In the genomic region with DNA sequence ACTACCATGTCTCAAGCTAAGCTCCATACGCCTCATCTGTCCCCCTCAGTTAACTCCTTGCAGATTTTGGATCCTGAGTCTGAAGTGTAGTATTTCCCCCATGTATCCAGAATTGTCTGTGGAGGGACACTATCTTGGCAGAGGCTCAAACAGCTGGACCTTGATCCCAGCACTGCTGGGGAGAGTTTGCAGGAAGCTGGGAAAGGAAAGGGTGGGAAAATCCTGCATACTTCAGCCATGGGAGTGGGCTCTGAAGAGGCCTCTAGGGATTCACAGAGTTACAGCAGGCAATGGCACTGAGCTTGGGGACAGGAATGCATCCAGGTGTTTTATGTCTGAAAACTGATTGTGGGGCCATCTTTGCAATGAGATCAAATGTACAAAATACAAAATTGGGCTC, we compare ENCODE assay signal across 16 mouse cellular contexts.
DNase-seq lines count a peak whose midpoint lies in the region; ATAC-seq and TF ChIP-seq lines count a peak whose summit lies in the region.
"Had no signal": no experiment of that assay in that cellular context is flagged by ENCODE, and none has a peak within 500 bp of the region (broad histone marks: within the 10 kb centered on the region; RNA-seq: fewer than 3 reads in every experiment).

No protein-coding gene starts in this region.

- no peak overlapping the region for H3K4me3 ChIP-seq in kidney, postnatal 0 days (replicated peaks; ENCODE audit: low read depth, low read length)
- no peak overlapping the region for H3K4me3 ChIP-seq in kidney, embryonic 14.5 days (ENCODE audit: low read length)
- no peak overlapping the region for H3K4me3 ChIP-seq in embryonic facial prominence, embryonic 10.5 days
- no peak overlapping the region for H3K4me3 ChIP-seq in limb, embryonic 13.5 days
- H3K4me3 ChIP-seq: embryonic facial prominence, embryonic 12.5 days; heart, embryonic 15.5 days; hindbrain, embryonic 15.5 days; midbrain, embryonic 15.5 days had no signal

- H3K4me1 ChIP-seq in kidney, postnatal 0 days (replicated peaks; ENCODE audit: insufficient read depth, low read length): no peaks in the 10 kb centered on the region
- H3K4me1 ChIP-seq in kidney, embryonic 14.5 days (ENCODE audit: control insufficient read depth, insufficient read depth, low read length): peaks cover 13% of the 10 kb centered on the region
- peaks cover 51% of the 10 kb centered on the region for H3K4me1 ChIP-seq in embryonic facial prominence, embryonic 10.5 days
- H3K4me1 ChIP-seq in limb, embryonic 13.5 days: peaks cover 39% of the 10 kb centered on the region
- H3K4me1 ChIP-seq: heart, embryonic 15.5 days; hindbrain, embryonic 15.5 days; midbrain, embryonic 15.5 days had no signal

- no peak for ATAC-seq in kidney, postnatal 0 days (replicated peaks; ENCODE audit: low FRiP score, low read depth)
- no peak for ATAC-seq in kidney, embryonic 14.5 days (ENCODE audit: low FRiP score, low TSS enrichment)
- ATAC-seq in limb, embryonic 13.5 days (ENCODE audit: low FRiP score, low read depth): no peak
- ATAC-seq: midbrain, embryonic 15.5 days had no signal

- no peaks in the 10 kb centered on the region for H3K27me3 ChIP-seq in kidney, postnatal 0 days (ENCODE audit: insufficient read depth, low read length)
- no peaks in the 10 kb centered on the region for H3K27me3 ChIP-seq in kidney, embryonic 14.5 days (ENCODE audit: control insufficient read depth, insufficient read depth, low read length)
- H3K27me3 ChIP-seq in embryonic facial prominence, embryonic 10.5 days (replicated peaks; ENCODE audit: low read depth, poor library complexity, severe bottlenecking): peaks cover 20% of the 10 kb centered on the region
- H3K27me3 ChIP-seq in limb, embryonic 13.5 days: no peaks in the 10 kb centered on the region
- H3K27me3 ChIP-seq: embryonic facial prominence, embryonic 12.5 days; heart, embryonic 15.5 days; hindbrain, embryonic 15.5 days; midbrain, embryonic 15.5 days had no signal

- H3K9me3 ChIP-seq in kidney, postnatal 0 days (replicated peaks; ENCODE audit: low read length): 0 out of 2 replicates have a peak, but pooled peaks cover under 1% of the 10 kb centered on the region
- H3K9me3 ChIP-seq in kidney, embryonic 14.5 days (ENCODE audit: control insufficient read depth, low read length): peaks cover 6% of the 10 kb centered on the region
- peaks cover 8% of the 10 kb centered on the region for H3K9me3 ChIP-seq in embryonic facial prominence, embryonic 10.5 days
- peaks cover 7% of the 10 kb centered on the region for H3K9me3 ChIP-seq in limb, embryonic 13.5 days
- H3K9me3 ChIP-seq: midbrain, embryonic 15.5 days had no signal

- H3K9ac ChIP-seq in kidney, postnatal 0 days (ENCODE audit: low read depth, low read length): no peak overlapping the region
- H3K9ac ChIP-seq in kidney, embryonic 14.5 days (ENCODE audit: low read depth, low read length): no peak overlapping the region
- no peak overlapping the region for H3K9ac ChIP-seq in limb, embryonic 13.5 days
- H3K9ac ChIP-seq: embryonic facial prominence, embryonic 12.5 days; heart, embryonic 15.5 days; hindbrain, embryonic 15.5 days; midbrain, embryonic 15.5 days had no signal

- H3K36me3 ChIP-seq in kidney, postnatal 0 days (ENCODE audit: insufficient read depth, low read length): no peaks in the 10 kb centered on the region
- no peaks in the 10 kb centered on the region for H3K36me3 ChIP-seq in kidney, embryonic 14.5 days (ENCODE audit: control insufficient read depth, insufficient read depth, low read length)
- peaks cover 4% of the 10 kb centered on the region; the same call in 1 of the 2 replicates for H3K36me3 ChIP-seq in embryonic facial prominence, embryonic 10.5 days (replicated peaks)
- H3K36me3 ChIP-seq in limb, embryonic 13.5 days: 0 out of 2 replicates have a peak, but pooled peaks cover 5% of the 10 kb centered on the region
- H3K36me3 ChIP-seq: embryonic facial prominence, embryonic 12.5 days; heart, embryonic 15.5 days; hindbrain, embryonic 15.5 days; midbrain, embryonic 15.5 days had no signal

- H3K27ac ChIP-seq in kidney, postnatal 0 days: no peak overlapping the region
- H3K27ac ChIP-seq in kidney, embryonic 14.5 days (ENCODE audit: low read depth, low read length): no peak overlapping the region
- peak overlapping the region; percentile 70 for H3K27ac ChIP-seq in embryonic facial prominence, embryonic 10.5 days (replicated peaks)
- peak overlapping the region; percentile 70 for H3K27ac ChIP-seq in limb, embryonic 13.5 days
- H3K27ac ChIP-seq: heart, embryonic 15.5 days; hindbrain, embryonic 15.5 days; midbrain, embryonic 15.5 days had no signal

- DNase-seq in embryo, embryonic 10.5 days (ENCODE audit: low spot score): peak; percentile 15
- no peak for DNase-seq in embryo, embryonic 10 days (ENCODE audit: low spot score)
- peak; percentile 46 for DNase-seq in kidney, postnatal 0 days (ENCODE audit: low spot score)
- DNase-seq in embryonic facial prominence, embryonic 10.5 days (ENCODE audit: low spot score): no peak
- no peak for DNase-seq in Muller cell, postnatal 12 days (ENCODE audit: inconsistent ontology term)
- no peak for DNase-seq in adrenal gland, adult 2 months
- DNase-seq: cerebellum, adult 9-10 months; layer of hippocampus, adult 9-11 months; right cerebral cortex, postnatal 25 days; thymus, postnatal 14 days had no signal

- no peak for TF ChIP-seq CTCF in kidney, postnatal 0 days (IDR thresholded peaks at IDR 0.05; ENCODE audit: low read depth)

- WGBS in kidney, postnatal 0 days: 65% methylated on average over 1 of the region's 1 CpGs
- 65% methylated on average over 1 of the region's 1 CpGs for WGBS in kidney, embryonic 14.5 days
- 27% methylated on average over 1 of the region's 1 CpGs for WGBS in embryonic facial prominence, embryonic 10.5 days
- 26% methylated on average over 1 of the region's 1 CpGs for WGBS in limb, embryonic 13.5 days

- no peak overlapping the region for H3K4me2 ChIP-seq in kidney, postnatal 0 days (ENCODE audit: low read length)
- H3K4me2 ChIP-seq in kidney, embryonic 14.5 days (replicated peaks; ENCODE audit: low read depth, low read length): no peak overlapping the region
- no peak overlapping the region for H3K4me2 ChIP-seq in limb, embryonic 13.5 days (replicated peaks)
- H3K4me2 ChIP-seq: heart, embryonic 15.5 days; hindbrain, embryonic 15.5 days; midbrain, embryonic 15.5 days had no signal

Comparison
In these comparisons a context has a peak if more than half of its experiments do, and no peak if none do; other contexts are left out.
1. DNase-seq: peak in embryo, embryonic 10.5 days (single experiment) and kidney, postnatal 0 days (single experiment); none in embryo, embryonic 10 days (single experiment), embryonic facial prominence, embryonic 10.5 days (single experiment), Muller cell, postnatal 12 days (single experiment) and adrenal gland, adult 2 months (single experiment).
2. H3K27ac ChIP-seq: peak in embryonic facial prominence, embryonic 10.5 days (single experiment) and limb, embryonic 13.5 days (single experiment); none in kidney, postnatal 0 days (single experiment) and kidney, embryonic 14.5 days (single experiment).